Mouse (Mus musculus) fat pad, adult 2 months (tissue): ENCODE results near the gene Cpn2.

Source experiments
- DNase-seq: peaks from one replicate; pipeline ENCODE4 v3.0.0-alpha.2; 2011; ENCODE audit warnings: low read depth, low spot score; ENCODE audit errors: extremely low read depth

The Cpn2 gene

GRCm38 (mm10) chr16:30280676-30281297 lies 13.5 kb upstream of the Cpn2 start:
- no peak for DNase-seq

- DNase-seq, result no peak
These were observed 11.1 kb upstream of the Cpn2 start for GRCm38 (mm10) chr16:30278406-30278805.

GRCm38 (mm10) chr16:30275558-30276340 lies 8.4 kb upstream of the Cpn2 start:
- no peak for DNase-seq

GRCm38 (mm10) chr16:30273065-30273464 lies 5.8 kb upstream of the Cpn2 start:
- no peak for DNase-seq

GRCm38 (mm10) chr16:30271941-30272595 lies 4.8 kb upstream of the Cpn2 start:
- no peak for DNase-seq

- no peak for DNase-seq
These were observed 4.0 kb upstream of the Cpn2 start for GRCm38 (mm10) chr16:30271223-30271761.

- no peak for DNase-seq
These were observed 738 bp downstream of the Cpn2 start for GRCm38 (mm10) chr16:30266561-30266960.

- DNase-seq, result no peak
These were observed 1.7 kb downstream of the Cpn2 start for GRCm38 (mm10) chr16:30265611-30266010.

- no peak for DNase-seq
These were observed 4.1 kb downstream of the Cpn2 start for GRCm38 (mm10) chr16:30263156-30263555.

GRCm38 (mm10) chr16:30262664-30263063 lies 4.6 kb downstream of the Cpn2 start:
- no peak for DNase-seq

GRCm38 (mm10) chr16:30262157-30262556 lies 5.1 kb downstream of the Cpn2 start:
- no peak for DNase-seq

GRCm38 (mm10) chr16:30261341-30261740 lies 6.0 kb downstream of the Cpn2 start:
- DNase-seq, result no peak

GRCm38 (mm10) chr16:30260012-30260635 lies 7.2 kb downstream of the Cpn2 start:
- no peak for DNase-seq

GRCm38 (mm10) chr16:30259444-30259843 lies 7.9 kb downstream of the Cpn2 start:
- no peak for DNase-seq

GRCm38 (mm10) chr16:30258441-30258840 lies 8.9 kb downstream of the Cpn2 start:
- DNase-seq, result no peak

- DNase-seq, result no peak
These were observed 9.6 kb downstream of the Cpn2 start for GRCm38 (mm10) chr16:30257718-30258117.

GRCm38 (mm10) chr16:30255061-30255460 lies 12.2 kb downstream of the Cpn2 start:
- DNase-seq, result no peak

GRCm38 (mm10) chr16:30253900-30254299 lies 13.4 kb downstream of the Cpn2 start:
- no peak for DNase-seq

- DNase-seq, result no peak
These were observed 13.9 kb downstream of the Cpn2 start for GRCm38 (mm10) chr16:30253374-30253773.

GRCm38 (mm10) chr16:30252003-30252418 lies 15.3 kb downstream of the Cpn2 start:
- no peak for DNase-seq

- DNase-seq, result no peak
These were observed 23.1 kb downstream of the Cpn2 start for GRCm38 (mm10) chr16:30244037-30244700.
